Mouse (Mus musculus) cerebellum, adult 9-11 months (tissue): ENCODE measurements around the gene Neurl1a.
A peak's percentile ranks its signal among the peaks of the same experiment; 100 is the strongest.

ENCODE experiments used
- DNase-seq: peaks from one replicate; pipeline ENCODE4 v3.0.0; 2022

Neurl1a gene

DNA sequence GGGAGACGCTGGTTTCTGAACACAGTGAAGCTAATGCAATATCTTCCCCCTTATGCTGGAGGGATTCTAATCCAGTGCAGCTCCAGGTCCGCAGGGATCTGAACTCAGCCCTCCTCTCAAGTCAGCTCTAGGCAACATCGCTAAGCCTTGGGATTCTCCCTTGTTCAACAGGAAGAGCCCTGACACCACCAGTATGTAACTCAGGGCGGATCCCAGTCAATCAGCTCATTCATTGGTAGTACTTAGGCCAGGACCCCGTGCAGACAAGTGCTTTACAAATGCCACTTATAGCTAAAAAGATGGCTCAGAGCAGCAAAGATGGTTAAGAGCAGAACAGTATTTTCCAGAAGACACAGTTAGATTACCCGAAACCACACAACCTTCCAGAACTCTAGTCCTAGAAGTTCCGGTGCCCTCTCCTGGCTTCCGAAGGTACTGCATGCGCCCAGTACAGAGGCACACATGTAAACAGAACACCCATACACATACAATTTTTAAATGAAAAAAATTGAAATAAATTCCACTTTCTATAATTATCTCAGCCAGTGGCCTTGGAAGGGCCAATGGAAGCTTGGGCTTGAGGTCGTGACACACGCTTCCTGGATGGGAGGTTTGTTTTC lies 9.7 kb upstream of the Neurl1a start:
- DNase-seq: peak; percentile 71

DNA sequence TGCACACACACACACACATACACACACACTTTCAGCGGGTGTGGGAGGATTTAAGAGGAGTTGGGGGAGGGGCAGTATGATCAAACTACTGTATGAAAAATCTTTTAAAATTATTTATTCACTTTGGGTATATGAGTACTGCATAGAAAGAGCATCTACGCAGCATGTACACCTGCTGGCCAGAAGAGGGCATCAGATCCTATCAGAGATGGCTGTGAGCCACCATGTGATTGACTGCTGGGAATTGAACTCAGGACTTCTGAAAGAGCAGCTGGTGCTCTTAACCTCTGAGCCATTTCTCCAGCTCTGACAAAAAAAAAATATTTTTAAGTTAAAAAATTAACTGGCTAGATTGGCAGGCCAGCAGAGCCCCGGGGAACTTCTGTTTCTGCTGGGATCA lies 4.1 kb upstream of the Neurl1a start:
- DNase-seq: peak; percentile 58

DNA sequence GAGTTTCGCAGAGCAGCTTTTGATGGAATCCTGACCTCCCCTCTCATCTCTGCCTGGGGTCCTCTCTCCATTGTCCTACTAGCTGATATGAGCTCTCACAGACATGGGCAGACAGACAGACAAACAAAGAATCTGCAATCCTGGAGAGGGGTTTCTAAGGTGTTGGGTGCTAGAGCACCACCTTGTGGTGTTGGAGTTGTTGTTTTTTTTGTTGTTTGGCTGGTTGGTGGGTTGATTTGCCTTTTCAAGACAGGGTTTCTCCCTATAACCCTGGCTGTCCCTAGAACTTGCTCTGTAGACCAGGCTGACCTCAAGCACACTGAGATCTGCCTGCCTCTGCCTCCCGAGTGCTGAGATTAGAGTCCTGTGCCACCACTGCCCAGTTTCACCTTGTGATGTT lies 3.1 kb upstream of the Neurl1a start:
- DNase-seq: no peak

DNA sequence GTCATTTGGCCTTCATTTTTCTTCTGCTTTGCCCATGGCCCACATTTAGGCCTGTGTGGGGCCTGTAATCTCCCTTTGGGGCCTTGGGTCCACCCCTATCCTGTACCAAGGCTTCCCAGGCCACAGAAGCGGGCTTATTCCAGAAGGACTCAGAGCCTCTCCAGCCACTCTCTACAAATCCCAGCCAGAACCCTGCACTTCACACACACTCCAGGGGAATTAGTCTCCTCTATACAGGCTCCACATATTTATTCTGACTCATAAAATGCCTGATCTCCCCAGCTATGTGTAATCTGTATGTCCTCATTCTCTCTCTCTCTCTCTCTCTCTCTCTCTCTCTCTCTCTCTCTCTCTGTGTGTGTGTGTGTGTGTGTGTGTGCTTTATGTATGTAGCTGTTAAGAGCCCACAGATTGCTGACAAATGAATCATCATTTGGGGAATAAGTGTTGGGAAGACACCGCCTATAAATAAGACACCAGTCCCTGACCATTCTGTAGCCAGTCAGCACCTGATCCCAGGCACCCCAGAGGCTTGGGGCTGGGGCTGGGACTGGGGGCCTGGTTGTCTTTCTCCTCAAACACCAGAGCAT lies 1.6 kb upstream of the Neurl1a start:
- peak; percentile 36 for DNase-seq

DNA sequence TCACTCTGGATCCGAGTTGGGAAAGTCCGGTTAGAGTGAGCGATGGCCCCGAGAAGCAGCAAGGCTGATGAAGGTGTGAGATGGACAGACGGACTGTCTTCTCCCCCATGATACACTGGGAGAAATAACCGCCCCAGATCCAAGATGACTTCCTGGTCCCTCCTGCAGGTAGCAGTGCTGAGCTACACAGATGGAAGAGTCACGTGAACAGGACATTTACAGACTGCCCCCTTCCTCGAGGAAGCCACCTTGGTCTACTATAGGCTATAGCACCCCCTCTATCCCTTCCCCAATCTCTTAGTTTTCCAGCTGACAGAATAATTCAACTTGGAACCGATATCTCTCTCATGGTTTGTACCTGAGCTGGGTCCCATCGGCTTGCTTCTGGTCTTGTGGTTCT lies 619 bp upstream of the Neurl1a start:
- peak; percentile 80 for DNase-seq

DNA sequence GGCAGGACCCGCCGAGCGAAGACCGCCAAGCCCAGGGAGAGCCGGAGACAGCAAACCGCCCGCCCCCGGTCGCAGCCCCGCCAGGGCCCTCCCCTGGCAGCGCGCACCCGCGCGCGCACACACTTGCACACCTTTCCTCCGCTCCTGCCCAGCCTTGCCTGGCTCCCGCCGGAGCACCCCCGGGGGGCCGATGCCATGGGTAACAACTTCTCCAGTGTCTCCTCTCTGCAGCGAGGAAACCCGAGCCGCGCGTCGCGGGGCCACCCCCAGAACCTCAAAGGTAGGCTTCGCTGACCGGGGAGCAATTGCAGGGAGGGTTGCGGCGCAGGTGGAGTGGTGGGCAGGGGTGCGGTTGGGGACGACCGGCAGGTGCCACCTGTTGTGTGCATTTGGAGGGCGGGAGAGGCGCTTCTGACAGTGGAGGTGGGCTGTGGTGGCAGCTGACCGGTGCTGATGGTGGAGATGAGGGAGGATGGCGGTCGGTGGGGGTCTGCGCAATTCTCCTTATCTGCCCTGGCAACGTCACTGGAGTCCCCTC lies 721 bp downstream of the Neurl1a start:
- peak; percentile 82 for DNase-seq

DNA sequence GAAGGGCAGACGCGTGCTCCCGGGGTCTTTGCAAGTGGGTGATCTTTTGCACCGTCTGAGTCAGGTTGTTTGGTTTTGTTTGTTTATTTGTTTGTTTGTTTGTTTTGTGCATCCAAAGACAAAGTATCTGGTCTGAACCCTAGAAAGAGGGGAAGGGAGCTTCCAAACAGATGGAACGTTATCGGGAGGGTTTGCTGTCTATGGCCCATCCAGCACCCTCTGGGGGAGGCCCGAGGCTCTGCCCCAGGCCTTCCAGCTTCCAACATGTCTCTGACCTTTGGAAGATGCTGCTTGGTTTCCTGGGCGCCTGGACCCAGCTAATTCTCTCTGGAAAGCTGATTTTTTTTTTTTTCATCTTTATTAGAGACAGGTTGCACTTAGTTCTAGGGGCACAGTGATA lies 1.4 kb downstream of the Neurl1a start:
- peak; percentile 41 for DNase-seq

DNA sequence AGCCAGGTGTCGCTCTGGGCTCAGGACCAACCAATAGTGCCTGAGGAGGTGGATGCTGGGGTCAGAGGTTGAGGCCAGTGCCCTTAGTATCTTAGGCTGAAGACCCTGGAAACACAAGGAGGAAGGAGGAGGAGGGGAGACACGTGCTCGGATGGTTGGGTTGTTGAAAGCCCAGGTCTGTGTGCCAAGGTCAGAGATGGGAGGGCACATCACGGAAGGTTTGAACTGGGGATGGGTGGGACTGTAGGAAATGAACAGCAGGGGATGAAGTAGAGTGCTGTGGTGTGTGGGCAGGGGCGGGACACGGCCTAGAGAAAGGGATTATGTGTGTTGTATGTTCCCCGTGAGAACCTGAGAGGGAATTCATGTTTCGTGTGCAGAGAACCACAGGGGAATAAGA lies 5.6 kb downstream of the Neurl1a start:
- DNase-seq: peak; percentile 48

DNA sequence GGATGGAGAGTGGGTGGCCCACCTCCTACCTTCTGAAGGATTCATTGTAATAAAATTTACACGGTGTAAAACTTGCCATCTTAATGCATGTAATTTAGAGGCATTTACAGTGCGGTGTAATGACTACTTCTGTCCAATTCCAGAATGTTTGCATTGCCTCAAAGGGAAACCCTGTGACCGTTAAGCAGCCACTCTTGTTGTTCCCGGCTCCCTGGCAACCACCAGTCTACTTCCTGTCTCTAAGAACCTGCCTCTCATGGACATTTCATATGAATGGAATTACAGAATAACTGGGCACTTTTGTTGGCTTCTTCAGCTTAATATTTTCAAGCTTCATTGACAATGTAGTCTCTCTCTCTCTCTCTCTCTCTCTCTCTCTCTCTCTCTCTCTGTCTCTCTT lies 6.1 kb downstream of the Neurl1a start:
- peak; percentile 15 for DNase-seq

DNA sequence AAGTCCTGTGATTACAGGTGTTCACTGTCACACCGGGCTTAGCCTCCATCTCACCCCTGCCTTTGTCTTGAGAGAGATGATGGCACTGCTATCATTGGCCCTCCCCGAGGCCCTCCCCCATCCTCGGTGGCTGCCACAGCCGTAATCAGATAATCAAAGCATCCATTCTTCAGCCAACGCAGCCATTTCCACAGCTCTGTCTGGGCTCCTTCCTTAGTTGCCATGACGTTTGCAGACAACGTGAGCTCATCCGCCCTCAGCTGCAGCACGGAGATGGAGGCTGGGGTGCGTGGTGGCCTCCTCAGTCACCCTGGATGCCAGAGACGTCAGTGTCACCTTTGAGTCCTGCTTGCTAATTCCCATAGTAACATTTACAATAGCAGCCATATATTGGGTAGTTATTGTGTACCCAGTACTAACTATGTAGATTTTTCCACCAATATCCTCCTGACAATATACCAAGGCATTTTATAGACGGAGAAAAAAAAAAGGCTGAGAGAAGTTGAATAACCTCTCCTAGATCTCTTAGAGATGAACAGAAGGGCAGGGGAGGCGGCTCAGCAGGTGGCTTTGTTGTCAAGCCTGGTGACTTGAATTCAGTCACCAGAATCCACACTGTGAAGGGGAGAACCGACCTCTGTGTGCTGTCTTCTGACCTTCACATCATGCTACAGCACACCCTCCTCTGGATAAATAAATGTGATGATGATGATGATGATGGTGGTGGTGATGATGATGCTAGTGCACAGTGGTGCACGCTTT lies 8.1 kb downstream of the Neurl1a start:
- peak; percentile 62 for DNase-seq

DNA sequence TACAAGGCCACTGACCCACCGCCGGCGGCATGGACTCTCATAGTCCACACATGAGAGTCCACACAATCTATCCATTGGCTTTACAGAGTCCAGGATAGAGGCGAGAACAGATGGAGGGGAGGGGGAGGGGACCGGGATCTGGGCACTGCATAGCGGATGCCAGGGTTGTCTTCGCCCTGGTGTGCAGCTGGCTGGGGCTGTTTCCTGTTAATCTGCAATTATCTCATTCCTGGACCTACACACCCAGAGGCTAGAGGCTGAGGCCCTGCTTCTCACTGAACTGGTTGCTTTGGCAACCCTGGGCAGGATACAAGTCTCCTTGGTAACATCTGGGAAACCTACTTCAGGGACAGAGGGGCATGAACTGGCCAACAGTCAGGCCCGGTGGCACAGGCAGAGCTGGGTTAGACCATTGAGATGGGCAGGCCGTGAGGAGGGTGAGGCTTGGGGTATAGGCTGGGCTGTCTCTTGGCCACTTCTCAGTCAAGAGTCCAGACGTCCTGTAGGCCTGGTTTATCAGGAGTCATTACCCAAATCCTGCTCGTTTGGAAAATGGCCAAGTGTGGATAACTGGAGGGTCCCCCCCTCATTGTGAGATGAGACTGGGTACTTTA lies 10.0 kb downstream of the Neurl1a start:
- peak; percentile 78 for DNase-seq

DNA sequence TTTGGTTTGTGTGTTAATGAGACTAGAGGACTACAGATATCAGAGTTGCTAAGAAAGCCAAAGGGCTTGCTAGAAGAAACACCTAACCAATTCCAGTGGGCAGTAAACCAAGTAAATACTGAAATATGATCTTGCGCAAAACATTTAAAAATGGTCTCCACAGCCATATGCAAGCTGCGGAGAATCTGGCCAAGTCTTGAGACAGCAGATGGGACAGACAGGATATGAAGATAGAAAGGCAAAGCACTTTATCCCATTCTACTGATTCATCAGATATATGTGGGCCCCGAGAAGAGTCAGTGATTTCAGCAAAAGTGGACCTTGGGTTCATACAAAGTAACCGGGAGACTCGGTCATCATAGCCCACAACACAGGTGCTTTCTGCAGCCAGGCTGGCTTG lies 13.5 kb downstream of the Neurl1a start:
- no peak for DNase-seq

DNA sequence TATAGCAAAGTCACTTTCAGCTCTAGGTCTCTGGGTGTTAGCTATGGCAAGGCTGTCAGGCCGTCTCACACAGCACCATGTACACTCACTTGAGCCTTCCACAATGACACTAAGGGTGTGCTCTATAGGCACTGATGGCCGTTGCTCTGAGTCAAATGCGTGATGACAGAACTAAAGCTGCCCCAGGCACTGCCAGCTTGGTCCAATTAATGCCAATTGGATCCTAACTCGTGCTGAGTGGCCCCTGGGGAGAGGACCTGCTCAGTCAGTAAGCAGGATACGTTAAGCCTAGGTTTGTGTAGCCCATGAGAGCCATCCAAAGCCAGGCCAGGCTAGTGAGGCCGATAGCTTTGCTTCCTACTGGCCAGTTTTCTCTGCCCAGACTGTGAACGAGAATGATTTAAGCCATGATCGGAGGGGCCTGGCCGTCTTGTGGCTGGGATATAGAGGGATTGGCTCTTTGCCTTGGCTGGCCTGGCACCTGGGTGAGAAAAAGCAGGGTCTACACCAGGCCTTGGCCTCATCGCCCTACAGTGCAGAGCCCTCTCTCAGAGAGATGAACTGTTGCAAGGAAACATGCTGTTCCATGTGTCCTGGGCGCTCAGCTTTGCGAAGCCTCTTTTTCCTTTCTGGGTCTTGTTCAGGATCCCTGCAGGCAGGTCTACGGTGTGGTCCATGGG lies 20.2 kb downstream of the Neurl1a start:
- no peak for DNase-seq

DNA sequence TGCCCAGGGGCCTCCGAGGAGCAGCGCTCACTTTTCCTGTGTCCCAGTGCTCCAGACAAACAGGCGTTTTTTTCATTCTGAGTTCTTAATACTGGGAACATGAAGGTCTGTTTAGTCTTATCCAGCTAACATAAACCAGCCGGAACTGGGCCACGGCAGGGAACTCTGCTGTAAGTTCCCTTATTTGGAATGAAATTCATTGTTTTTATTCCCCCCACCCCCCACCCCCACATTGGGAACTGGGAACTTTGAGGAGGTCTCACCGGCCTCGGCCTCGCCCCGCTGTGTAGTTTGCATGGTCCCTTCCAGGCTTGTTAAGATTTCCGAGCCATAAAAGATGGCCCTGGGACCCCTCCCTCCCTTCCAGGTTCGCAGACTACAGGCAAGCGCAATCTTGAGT lies 23.4 kb downstream of the Neurl1a start:
- no peak for DNase-seq

DNA sequence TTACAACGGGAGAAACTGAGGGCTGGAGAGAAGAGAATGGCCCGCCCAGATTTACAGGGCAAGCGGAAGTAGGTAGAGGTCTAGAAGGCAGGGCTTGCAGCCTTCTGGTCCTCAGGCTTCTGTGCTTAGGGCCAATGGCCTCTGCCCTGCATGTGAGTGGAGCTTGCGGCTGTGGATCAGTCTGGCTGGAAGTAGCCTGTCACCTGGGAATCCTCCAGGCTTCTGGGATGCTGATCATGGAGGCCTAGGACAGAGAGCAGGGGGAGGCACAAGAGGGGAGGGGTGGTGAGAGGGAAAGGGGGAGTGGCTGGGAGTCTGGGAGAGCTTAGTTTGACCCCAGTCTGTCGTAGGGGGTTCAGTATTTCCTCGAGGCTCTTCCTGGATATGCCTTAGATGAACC lies 23.8 kb downstream of the Neurl1a start:
- DNase-seq: no peak

DNA sequence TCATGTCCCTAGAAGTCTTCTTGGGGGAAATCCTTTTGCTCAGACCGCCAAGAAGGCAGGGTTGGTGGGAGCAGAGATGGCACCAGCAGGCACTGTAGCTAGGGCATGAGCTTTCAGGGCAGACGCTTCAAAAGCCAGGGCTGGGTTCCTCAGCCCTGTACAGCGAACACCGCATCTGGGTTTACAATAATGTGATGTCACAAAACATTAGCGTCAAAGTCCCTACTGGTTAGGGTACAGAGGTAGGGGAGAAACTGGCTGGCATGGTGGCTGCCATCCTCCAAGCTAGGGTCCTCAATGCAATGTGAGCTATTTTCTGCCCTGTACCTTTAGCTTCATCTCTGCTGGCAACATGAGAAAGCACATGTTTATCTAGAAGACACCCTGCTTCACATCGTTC lies 24.4 kb downstream of the Neurl1a start:
- no peak for DNase-seq

DNA sequence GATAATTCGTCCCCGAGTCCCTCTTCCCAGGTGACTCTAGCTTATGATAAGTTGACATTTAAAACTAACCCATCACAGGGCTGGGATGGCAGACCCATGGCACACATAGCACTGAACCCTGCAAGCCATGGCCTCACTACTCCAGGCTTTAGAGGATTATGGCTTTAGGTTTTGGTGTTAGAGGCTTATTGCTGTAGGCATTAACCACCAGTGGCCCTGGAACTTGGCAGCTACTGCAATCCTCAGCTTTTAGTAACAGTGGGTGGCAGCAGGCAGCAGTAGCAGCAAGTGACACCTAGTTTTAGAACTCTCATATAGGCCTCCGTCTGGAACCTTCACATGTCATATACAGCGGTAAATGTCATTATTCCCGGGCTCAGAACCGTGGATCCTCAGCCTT lies 26.0 kb downstream of the Neurl1a start:
- DNase-seq: no peak

DNA sequence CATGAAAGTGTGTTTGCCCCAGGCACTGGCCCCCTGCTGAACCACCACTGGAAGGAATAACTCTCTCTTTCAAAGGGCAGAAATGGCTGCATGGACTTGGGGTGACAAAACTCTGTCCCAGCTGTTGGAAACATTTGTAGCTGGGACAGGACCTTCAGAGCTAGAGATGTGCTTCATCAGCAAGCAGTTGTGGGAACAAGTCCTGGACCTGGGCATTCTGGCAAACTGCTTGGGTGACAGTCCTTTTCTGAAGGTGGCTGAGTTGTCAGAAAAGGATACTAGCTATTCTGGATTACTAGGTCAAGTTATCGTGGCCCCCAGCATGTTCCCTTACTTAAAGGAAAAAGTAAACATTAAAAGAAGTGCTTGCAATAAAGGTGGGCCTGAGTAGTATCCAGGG lies 27.5 kb downstream of the Neurl1a start:
- no peak for DNase-seq

DNA sequence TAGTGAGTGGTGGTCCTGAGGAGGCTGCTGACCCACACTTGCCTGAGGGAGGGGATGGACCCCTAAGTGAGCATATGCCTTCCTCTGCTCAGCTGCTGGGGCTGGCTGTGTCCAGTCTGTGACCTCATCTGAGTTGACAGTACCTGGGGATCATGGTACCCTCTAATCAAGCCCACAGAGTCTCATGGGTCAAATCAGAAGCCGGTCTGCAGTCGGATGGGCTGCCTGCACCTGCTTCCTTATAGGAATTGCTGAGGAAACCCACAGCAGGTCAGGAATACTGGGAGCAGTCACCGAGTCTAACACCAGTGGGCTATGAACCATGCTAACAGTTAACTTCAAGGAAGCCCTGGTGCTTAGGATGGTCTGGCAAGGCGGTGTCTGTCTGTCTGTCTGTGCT lies 31.8 kb downstream of the Neurl1a start:
- no peak for DNase-seq

DNA sequence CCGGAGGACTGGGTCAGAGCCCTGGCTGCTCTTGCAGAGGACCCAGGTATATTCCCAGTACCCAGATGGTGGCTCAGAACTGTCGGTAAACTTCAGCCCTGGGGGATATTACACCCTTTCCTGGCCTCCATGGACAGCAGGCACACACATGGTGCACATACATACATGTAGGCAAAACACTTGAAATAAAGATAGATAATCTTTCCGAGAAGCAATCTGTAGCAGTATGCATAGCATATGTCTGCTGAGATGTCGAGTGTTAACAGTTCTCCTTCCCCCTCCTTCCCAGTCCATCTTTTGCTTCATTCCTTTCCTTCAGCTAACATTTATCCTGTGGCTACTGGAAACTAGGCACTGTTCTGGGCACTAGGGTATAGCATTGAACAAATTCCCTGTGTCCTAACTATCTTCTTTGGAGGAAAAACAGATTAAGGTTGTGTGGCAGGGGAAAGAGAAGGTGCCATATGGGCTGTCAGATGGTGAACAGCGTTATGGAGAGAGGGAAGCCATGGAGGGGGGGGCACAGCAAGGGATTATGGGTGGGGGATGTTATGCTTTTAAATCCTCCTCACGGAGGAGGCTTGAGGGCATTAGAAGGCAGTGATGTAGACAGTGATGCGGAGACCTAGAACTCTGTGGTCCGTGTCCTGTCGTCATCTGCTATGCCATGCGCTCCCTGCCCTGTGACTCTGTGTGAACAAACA lies 33.1 kb downstream of the Neurl1a start:
- DNase-seq: peak; percentile 88

DNA sequence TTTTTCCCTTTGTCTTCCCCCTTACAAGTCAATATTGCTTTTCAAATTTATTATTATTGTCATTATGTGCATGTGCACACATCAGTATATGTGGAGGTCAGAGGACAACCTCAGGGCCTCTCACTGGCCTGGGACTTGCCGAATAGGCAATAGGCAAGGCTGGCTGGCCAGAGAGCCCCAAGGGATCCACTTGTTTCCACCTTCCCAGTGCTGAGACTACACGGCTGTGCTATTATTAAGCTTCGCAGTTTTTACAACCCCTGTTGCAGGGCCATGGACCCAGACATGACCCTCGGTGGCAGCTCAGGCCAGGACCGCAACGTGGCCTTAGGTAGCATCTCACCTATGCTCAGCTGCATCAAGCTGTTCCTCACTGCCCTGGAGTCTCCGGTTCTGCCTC lies 33.8 kb downstream of the Neurl1a start:
- DNase-seq: no peak

DNA sequence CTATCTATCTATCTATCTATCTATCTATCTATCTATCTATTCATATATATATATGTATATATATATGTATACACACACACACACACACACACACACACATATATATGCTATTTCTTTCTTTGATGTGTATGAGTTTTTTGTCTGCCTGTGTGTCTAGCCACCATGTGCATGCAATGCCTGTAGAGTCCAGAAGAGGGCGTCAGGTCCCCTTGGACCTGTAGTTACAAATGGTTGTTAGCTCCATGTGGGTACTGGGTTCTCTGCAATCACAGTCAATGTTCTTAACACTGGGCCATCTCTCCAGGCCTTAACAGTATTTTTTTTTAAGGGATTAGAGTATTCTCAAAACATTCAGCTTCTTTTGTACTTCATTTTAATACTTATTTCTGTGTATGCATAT lies 34.9 kb downstream of the Neurl1a start:
- no peak for DNase-seq

DNA sequence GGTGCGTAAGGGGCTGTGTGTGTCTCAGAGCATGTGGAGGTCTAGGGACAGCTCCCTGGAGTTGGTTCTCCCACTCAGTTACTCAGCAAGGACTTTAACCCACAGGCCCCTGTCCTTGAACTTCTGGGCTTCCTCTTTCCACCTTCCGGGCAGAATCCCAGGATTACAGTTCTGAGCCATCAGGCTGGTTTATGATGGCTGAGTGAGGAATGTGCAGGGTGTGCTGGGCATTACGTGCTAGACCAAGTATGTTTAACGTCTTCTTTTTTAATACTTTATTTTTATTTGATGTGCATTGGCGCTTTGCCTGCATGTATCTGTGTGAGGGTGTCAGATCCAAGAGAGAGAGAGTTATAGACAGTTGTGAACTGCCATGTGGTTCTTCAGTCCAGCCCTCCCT lies 38.1 kb downstream of the Neurl1a start:
- DNase-seq: no peak
